Mouse (Mus musculus) urinary bladder, adult 18-20 months (tissue): Measurements from ENCODE around the gene Foxn3.

Source experiments
- DNase-seq, 2 experiments: peaks; one replicate each; pipeline ENCODE4 v3.0.0; 2022; ENCODE audit warnings: low spot score in 2 of 2, mixed read lengths in 2 of 2

Gene Foxn3

GRCm38 (mm10) chr12:99332144-99332807 is 231.1 kb downstream of the Foxn3 start:
- DNase-seq, result no peak

GRCm38 (mm10) chr12:99331341-99331947 is 231.9 kb downstream of the Foxn3 start:
- DNase-seq, result no peak

GRCm38 (mm10) chr12:99330822-99331285 is 232.5 kb downstream of the Foxn3 start:
- no peak for DNase-seq

GRCm38 (mm10) chr12:99329301-99330257 is 233.8 kb downstream of the Foxn3 start:
- no peak for DNase-seq

- no peak for DNase-seq
Observed at GRCm38 (mm10) chr12:99326157-99326556, 237.2 kb downstream of the Foxn3 start.

- no peak for DNase-seq
Observed at GRCm38 (mm10) chr12:99321633-99322431, 241.6 kb downstream of the Foxn3 start.

GRCm38 (mm10) chr12:99320966-99321496 is 242.4 kb downstream of the Foxn3 start:
- no peak for DNase-seq

GRCm38 (mm10) chr12:99319896-99320295 is 243.5 kb downstream of the Foxn3 start:
- no peak for DNase-seq

GRCm38 (mm10) chr12:99319171-99319570 is 244.2 kb downstream of the Foxn3 start:
- no peak for DNase-seq

GRCm38 (mm10) chr12:99315931-99316330 is 247.5 kb downstream of the Foxn3 start:
- DNase-seq, result no peak

GRCm38 (mm10) chr12:99314817-99315216 is 248.6 kb downstream of the Foxn3 start:
- DNase-seq, result no peak

- no peak for DNase-seq
Observed at GRCm38 (mm10) chr12:99311303-99311702, 252.1 kb downstream of the Foxn3 start.

GRCm38 (mm10) chr12:99309937-99310336 is 253.4 kb downstream of the Foxn3 start:
- DNase-seq, result no peak

GRCm38 (mm10) chr12:99308541-99309089 is 254.8 kb downstream of the Foxn3 start:
- no peak for DNase-seq

GRCm38 (mm10) chr12:99306536-99307204 is 256.7 kb downstream of the Foxn3 start:
- DNase-seq, result no peak

- no peak for DNase-seq
Observed at GRCm38 (mm10) chr12:99305784-99306535, 257.4 kb downstream of the Foxn3 start.

GRCm38 (mm10) chr12:99305324-99305723 is 258.1 kb downstream of the Foxn3 start:
- no peak for DNase-seq

- DNase-seq, result no peak
Observed at GRCm38 (mm10) chr12:99304056-99304455, 259.3 kb downstream of the Foxn3 start.

- no peak for DNase-seq
Observed at GRCm38 (mm10) chr12:99303581-99303980, 259.8 kb downstream of the Foxn3 start.

- DNase-seq, result no peak
Observed at GRCm38 (mm10) chr12:99299900-99300299, 263.5 kb downstream of the Foxn3 start.
